Mouse (Mus musculus) lung, adult 2 months (tissue): ENCODE data around the gene Ifi27l2a. TPM values are rescaled to one million over a fixed set of nuclear protein-coding genes. Genes with fewer than 3 reads are reported as not detected.
"Not testable (repeated sequence)": the region's sequence is repeated elsewhere in the genome, so short reads cannot be mapped to it uniquely, and the experiment has no call there.

Source experiments
- DNase-seq: peaks from one replicate; pipeline ENCODE4 v3.0.0; 2022
- H3K4me1 ChIP-seq: fragments of 200-500 bp; 2 replicates; pipeline ENCODE4 v1.6.1; 2011; ENCODE audit warnings: low read length; ENCODE audit not compliant: control insufficient read depth, insufficient read depth
- H3K4me3 ChIP-seq: fragments of 200-500 bp; replicated peaks from 2 replicates; pipeline ENCODE3; 2011; ENCODE audit warnings: low read depth, mild to moderate bottlenecking, control low read depth, low read length; ENCODE audit errors: extremely low read depth
- CTCF ChIP-seq: fragments of 200-500 bp; IDR thresholded peaks from 2 replicates; pipeline ENCODE4 v1.5.1; 2011; ENCODE audit warnings: mild to moderate bottlenecking, low read length, control low read depth; ENCODE audit not compliant: insufficient read depth
- POLR2A ChIP-seq: fragments of 200-500 bp; IDR thresholded peaks from 2 replicates; pipeline ENCODE4 v1.6.1; 2011; ENCODE audit warnings: low read depth, mild to moderate bottlenecking, control low read depth, low read length, borderline replicate concordance; ENCODE audit errors: extremely low read depth
- WGBS: fragments of 180-500 bp; shearing (Covaris S2); methylation state at CpG from one replicate; pipeline ENCODE4 v1.1.7; 2018; 5-methylcytosine and 5-hydroxymethylcytosine counted together
- polyA plus RNA-seq: library from polyadenylated mRNA; depleted of rRNA; stranded (reverse); fragments of >200 nt; gene quantifications from 2 replicates; pipeline ENCODE4 v1.2.3, GENCODE M21; 2012

The Ifi27l2a gene
- polyA plus RNA-seq, 1 experiment, result 319 TPM

GRCm38 (mm10) chr12:103476779-103477389 is 33.4 kb upstream of the Ifi27l2a start:
- H3K4me1 ChIP-seq, result no peaks in the 10 kb centered on the region
- no peak for TF ChIP-seq CTCF
- no peak for TF ChIP-seq POLR2A
- DNase-seq, result no peak
- 74% methylated on average over 1 of the region's 1 CpGs for WGBS
- H3K4me3 ChIP-seq, result no peak overlapping the region

- WGBS, result 20% methylated on average over 2 of the region's 2 CpGs
- Histone ChIP-seq H3K4me1 (no peaks in the 10 kb centered on the region), H3K4me3 (no peak overlapping the region)
- TF ChIP-seq CTCF, result no peak
- TF ChIP-seq POLR2A, result no peak
- no peak for DNase-seq
Measured at GRCm38 (mm10) chr12:103474481-103474880, 31.0 kb upstream of the Ifi27l2a start.

DNA sequence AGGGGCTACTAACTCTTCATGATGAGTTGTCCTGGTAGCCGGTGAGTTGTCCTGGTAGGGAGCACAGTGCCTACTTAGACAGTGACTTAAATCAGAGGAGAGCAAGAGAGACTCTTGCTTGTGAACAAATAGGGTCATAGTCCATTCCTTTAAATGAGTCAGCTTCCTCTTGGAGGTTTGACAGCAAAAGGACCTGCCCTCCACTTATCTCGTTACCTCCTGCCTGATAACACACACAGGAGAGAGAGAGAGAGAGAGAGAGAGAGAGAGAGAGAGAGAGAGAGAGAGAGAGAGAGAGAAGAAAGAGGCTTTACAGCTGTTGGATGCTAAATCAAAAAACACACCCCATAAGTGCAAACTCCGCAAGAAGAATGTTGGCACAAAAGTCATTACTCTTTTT is 13.7 kb upstream of the Ifi27l2a start, which contains the start of gene Ifi27l2b:
Gene Ifi27l2b (minus strand): TSS at position 84 of the 400 bp plus-strand sequence.
- 51% methylated on average over 3 of the region's 3 CpGs for WGBS
- Histone ChIP-seq H3K4me1 (no peaks in the 10 kb centered on the region), H3K4me3 (no peak within 1 kb of the TSS)
- TF ChIP-seq POLR2A (no peak), CTCF (no peak)
- DNase-seq, result no peak

- H3K4me1 ChIP-seq, H3K4me3 ChIP-seq, DNase-seq: not testable (repeated sequence)
- WGBS, result no CpG with 5 or more reads among the region's 1 CpGs
Measured at GRCm38 (mm10) chr12:103456727-103457126, 13.2 kb upstream of the Ifi27l2a start.

DNA sequence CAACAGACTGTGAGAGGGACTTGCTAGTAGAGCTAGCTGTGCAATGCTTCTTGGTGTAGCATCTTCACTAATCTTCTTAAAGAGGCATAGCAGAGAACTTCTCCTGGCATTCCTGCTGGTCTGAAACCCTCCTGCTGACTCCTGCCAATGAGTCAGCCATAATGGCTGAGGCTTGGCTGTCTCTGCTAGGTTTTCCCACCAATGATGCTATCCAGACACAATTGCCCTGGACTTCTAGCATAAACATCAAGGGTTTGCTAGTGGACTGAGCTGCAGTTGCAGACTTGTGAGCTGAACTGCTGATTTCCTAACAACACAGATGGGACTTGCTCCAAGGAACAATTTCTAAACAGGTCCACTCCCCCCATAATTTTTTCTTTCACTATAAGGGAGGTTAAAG is 9.9 kb upstream of the Ifi27l2a start:
- no peak for DNase-seq
- TF ChIP-seq POLR2A (no peak), CTCF (no peak)
- H3K4me3 ChIP-seq, result no peak overlapping the region
- no peaks in the 10 kb centered on the region for H3K4me1 ChIP-seq

- Histone ChIP-seq H3K4me3 (no peak overlapping the region), H3K4me1 (no peaks in the 10 kb centered on the region)
- 83% methylated on average over 3 of the region's 3 CpGs for WGBS
- TF ChIP-seq CTCF (no peak), POLR2A (no peak)
- DNase-seq, result no peak
Measured at GRCm38 (mm10) chr12:103445060-103445459, 1.6 kb upstream of the Ifi27l2a start.

DNA sequence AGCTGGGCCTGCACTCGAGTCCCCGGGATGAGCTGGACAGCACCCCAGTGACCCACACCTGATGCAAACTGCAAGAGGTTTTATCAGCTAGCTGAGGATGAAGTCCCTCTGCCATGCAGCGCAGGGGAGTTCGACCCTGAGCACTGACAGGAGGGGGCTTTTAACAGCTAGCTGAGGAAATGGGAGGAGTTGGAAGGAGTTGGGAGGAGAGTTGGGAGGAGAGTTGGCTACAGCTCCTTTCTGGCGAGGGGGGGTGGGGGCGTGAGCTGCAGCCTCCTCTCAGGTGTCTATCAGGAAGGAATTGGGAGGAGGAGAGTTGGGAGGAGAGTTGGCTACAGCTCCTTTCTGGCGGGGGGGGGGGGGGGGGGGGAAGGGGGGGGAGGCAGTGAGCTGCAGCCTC is 781 bp upstream of the Ifi27l2a start:
- DNase-seq, H3K4me3 ChIP-seq, H3K4me1 ChIP-seq: not testable (repeated sequence)
- WGBS, result 37% methylated on average over 6 of the region's 7 CpGs

- no peak for DNase-seq
- 100% methylated on average over 1 of the region's 1 CpGs for WGBS
- peaks cover 12% of the 10 kb centered on the region for H3K4me1 ChIP-seq
- 0 out of 2 replicates have a peak, but pooled peaks have one; percentile 7 for TF ChIP-seq POLR2A
- no peak for TF ChIP-seq CTCF
- H3K4me3 ChIP-seq, result no peak overlapping the region
Measured at GRCm38 (mm10) chr12:103437601-103438000, 5.9 kb downstream of the Ifi27l2a start.

- DNase-seq, result no peak
- Histone ChIP-seq H3K4me3 (peak overlapping the region; percentile 46), H3K4me1 (peaks cover 12% of the 10 kb centered on the region)
- TF ChIP-seq POLR2A, result no peak
- TF ChIP-seq CTCF, result no peak
Measured at GRCm38 (mm10) chr12:103434861-103435260, 8.6 kb downstream of the Ifi27l2a start.

DNA sequence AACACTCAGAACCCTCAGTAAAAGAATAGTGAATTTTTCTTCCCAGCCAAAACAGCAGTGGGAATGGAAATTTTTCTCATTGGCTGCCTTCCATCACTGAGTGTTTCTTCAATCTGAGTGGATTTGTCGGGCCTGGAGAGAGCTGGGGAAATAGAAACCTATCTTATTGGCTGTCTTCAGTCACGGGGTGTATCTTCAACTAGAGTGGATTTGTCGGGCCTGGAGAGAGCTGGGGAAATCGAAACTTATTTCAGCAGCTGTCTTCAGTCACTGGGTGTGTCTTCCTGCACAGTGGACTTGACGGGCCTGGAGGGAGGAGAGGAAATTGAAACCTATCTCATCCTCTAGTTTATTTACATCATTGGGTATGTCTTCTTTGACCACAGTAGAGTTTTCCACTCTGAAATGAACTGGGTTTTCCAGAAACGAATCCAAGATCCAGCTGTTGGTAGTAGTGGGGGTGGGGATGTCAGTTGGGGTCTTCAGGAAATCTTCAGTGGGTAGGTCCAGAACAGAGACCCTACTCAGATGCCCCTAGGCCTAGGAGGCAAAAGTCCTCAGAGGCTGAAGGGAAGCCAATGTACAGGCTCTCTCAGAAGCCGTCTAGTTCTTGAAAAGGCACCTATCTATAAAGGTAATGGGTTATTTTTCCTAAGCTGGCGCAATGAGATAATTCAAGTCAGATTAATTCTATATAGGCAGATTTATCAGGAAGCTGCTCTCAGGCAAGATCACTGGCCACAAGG is 9.3 kb downstream of the Ifi27l2a start, which contains the start of gene Ifi27:
Gene Ifi27 (plus strand): TSS at position 226 of the 746 bp plus-strand sequence.
- Histone ChIP-seq H3K4me1 (peaks cover 12% of the 10 kb centered on the region), H3K4me3 (peak within 1 kb of the TSS; percentile 75)
- WGBS, result 23% methylated on average over 8 of the region's 8 CpGs
- DNase-seq, result peak; percentile 65
- TF ChIP-seq POLR2A (peak; percentile 76; the same call in 1 of the 2 replicates), CTCF (no peak)

DNA sequence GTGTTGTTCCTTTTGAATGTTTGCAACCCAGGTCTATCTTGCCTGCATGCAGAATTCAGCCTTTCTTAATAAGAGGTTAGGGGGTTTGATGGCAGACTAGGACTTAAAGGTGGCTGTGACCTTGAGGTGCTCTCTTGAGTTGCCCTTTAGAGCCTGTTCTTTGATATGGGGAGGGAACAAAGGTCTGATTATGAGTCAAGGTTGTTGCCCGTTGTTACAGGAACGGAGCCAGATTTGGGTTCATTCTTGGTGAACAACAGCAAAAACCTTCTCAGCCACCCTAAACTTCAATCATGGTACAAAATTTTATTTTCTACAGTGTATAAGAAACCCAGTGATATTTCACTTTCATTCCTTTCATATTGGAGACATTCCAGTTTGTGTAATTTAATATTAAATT is 10.1 kb downstream of the Ifi27l2a start:
- TF ChIP-seq CTCF, result no peak
- Histone ChIP-seq H3K4me3 (no peak overlapping the region), H3K4me1 (peaks cover 12% of the 10 kb centered on the region)
- WGBS, result 70% methylated on average over 2 of the region's 2 CpGs
- DNase-seq, result no peak
